Mouse (Mus musculus): ENCODE data around the gene Pnp2.

Pnp2 gene

DNA sequence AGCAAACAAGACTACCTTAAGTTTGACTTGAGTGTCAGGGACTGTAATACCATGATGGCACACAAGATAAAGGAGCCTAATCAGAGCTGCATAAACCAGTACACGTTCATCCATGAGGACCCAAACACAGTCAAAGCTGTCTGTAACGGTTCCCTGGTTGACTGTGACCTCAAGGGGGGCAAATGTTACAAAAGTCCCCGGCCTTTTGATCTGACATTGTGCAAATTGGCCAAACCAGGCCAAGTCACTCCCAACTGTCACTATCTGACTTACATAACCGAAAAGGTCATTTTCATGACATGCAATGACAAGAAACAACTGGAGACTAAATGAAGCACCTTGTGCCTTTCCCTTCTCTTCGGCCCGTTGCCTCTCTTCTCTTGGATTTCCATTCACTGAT is 53.8 kb downstream of the Pnp2 start:
- DNase-seq (ENCODE audit: low spot score), result no peak

Data from MN1 (cell line).